Mouse (Mus musculus) liver, embryonic 11.5 days (tissue): Measurements from ENCODE around the gene Zfp689. TPM values are rescaled to one million over a fixed set of nuclear protein-coding genes. Genes with fewer than 3 reads are reported as not detected.
A peak's percentile ranks its signal among the peaks of the same experiment; 100 is the strongest.
"Not testable (repeated sequence)": the region's sequence is repeated elsewhere in the genome, so short reads cannot be mapped to it uniquely, and the experiment has no call there.

Source experiments
- ATAC-seq: fragments of 200-750 bp; cut with Nextera tagmentation; replicated peaks from 2 replicates; pipeline ENCODE4 v1.8.0; 2017; ENCODE audit warnings: moderate number of reproducible peaks, mild to moderate bottlenecking, moderate TSS enrichment, moderate library complexity; ENCODE audit not compliant: low FRiP score
- DNase-seq: peaks from one replicate; pipeline ENCODE4 v3.0.0-alpha.2; 2017; ENCODE audit warnings: low spot score
- H3K27ac ChIP-seq: fragments of 300-500 bp; sonication (generic); 2 replicates; pipeline ENCODE4 v1.5.1; 2014; ENCODE audit warnings: mild to moderate bottlenecking, low read depth, low read length, control low read depth
- H3K27me3 ChIP-seq: fragments of 300-500 bp; sonication (generic); replicated peaks from 2 replicates; pipeline ENCODE4 v1.6.1; 2014; ENCODE audit warnings: low read length, mixed read lengths; ENCODE audit not compliant: control insufficient read depth, insufficient read depth
- H3K36me3 ChIP-seq: fragments of 300-500 bp; sonication (generic); 2 replicates; pipeline ENCODE4 v1.6.1; 2014; ENCODE audit warnings: mild to moderate bottlenecking, low read length, moderate library complexity, mixed read lengths; ENCODE audit not compliant: control insufficient read depth, insufficient read depth
- H3K4me1 ChIP-seq: fragments of 300-500 bp; sonication (generic); replicated peaks from 2 replicates; pipeline ENCODE4 v1.6.1; 2014; ENCODE audit warnings: low read length, mixed read lengths; ENCODE audit not compliant: control insufficient read depth, insufficient read depth
- H3K4me2 ChIP-seq: fragments of 300-500 bp; sonication (generic); 2 replicates; pipeline ENCODE4 v1.6.1; 2014; ENCODE audit warnings: mild to moderate bottlenecking, control low read depth, moderate library complexity
- H3K4me3 ChIP-seq: fragments of 300-500 bp; sonication (generic); 2 replicates; pipeline ENCODE4 v1.5.1; 2014; ENCODE audit warnings: low read depth, low read length, control low read depth
- H3K9ac ChIP-seq: fragments of 300-500 bp; sonication (generic); 2 replicates; pipeline ENCODE4 v1.6.1; 2014; ENCODE audit warnings: low read depth, low read length, control low read depth
- H3K9me3 ChIP-seq: fragments of 300-500 bp; sonication (generic); 2 replicates; pipeline ENCODE4 v1.6.1; 2016; ENCODE audit warnings: low read length, inconsistent platforms, mixed read lengths; ENCODE audit not compliant: control insufficient read depth
- WGBS: fragments of 180-500 bp; shearing (Covaris S2); extraction: QIAGEN DNeasy Blood & Tissue Kit; methylation state at CpG from one replicate; pipeline ENCODE4 v1.1.7; 2014; 5-methylcytosine and 5-hydroxymethylcytosine counted together
- polyA plus RNA-seq: library from polyadenylated mRNA; unstranded; fragments of >200 nt; fragmentation: Nextera tagmentation; extraction: Ambion mirVana; gene quantifications from 2 replicates; pipeline ENCODE4 v1.2.1, GENCODE M21; 2014

The Zfp689 gene
- polyA plus RNA-seq, 1 experiment from 2014 or later: 5.3 TPM

GRCm38 (mm10) chr7:127473705-127474104 lies 24.7 kb upstream of the Zfp689 start:
- H3K9ac ChIP-seq: 0 out of 2 replicates have a peak overlapping the region, but pooled peaks have one; percentile 14
- H3K4me1 ChIP-seq: peaks cover 13% of the 10 kb centered on the region
- 85% methylated on average over 5 of the region's 5 CpGs for WGBS
- no peak overlapping the region for H3K4me3 ChIP-seq
- no peaks in the 10 kb centered on the region for H3K9me3 ChIP-seq
- no peaks in the 10 kb centered on the region for H3K27me3 ChIP-seq
- no peak for ATAC-seq
- H3K4me2 ChIP-seq: no peak overlapping the region
- no peak overlapping the region for H3K27ac ChIP-seq
- peaks cover 32% of the 10 kb centered on the region for H3K36me3 ChIP-seq
- DNase-seq: no peak

DNA sequence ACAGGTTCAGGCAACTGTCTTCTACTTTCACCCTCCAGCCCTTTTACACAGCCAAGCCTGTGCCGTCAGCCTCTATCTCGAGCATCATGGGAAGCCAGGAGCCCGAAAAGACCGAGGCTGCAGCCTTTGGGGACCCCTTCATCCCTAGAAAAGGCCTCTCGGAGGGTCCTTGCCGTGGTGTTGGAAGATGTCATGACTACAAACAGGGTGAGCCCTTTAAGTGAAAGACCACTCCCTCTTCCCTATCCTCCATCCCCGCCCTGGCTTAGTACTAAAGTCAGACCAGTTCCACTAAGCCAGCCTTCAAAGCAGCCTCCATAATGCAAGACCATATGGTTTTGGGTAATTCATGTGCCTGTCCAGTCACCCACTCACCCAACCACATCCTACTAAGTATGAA lies 23.1 kb upstream of the Zfp689 start:
- H3K4me1 ChIP-seq: peaks cover 10% of the 10 kb centered on the region
- peak overlapping the region; percentile 89 for H3K4me3 ChIP-seq
- DNase-seq: no peak
- H3K4me2 ChIP-seq: peak overlapping the region; percentile 76
- no peaks in the 10 kb centered on the region for H3K27me3 ChIP-seq
- H3K9ac ChIP-seq: peak overlapping the region; percentile 92
- ATAC-seq: no peak
- 3% methylated on average over 7 of the region's 7 CpGs for WGBS
- no peaks in the 10 kb centered on the region for H3K9me3 ChIP-seq
- peaks cover 38% of the 10 kb centered on the region for H3K36me3 ChIP-seq
- peak overlapping the region; percentile 98 for H3K27ac ChIP-seq

GRCm38 (mm10) chr7:127471646-127472010 lies 22.7 kb upstream of the Zfp689 start:
- peak overlapping the region; percentile 92 for H3K9ac ChIP-seq
- H3K27me3 ChIP-seq: no peaks in the 10 kb centered on the region
- peak overlapping the region; percentile 76 for H3K4me2 ChIP-seq
- H3K27ac ChIP-seq: peak overlapping the region; percentile 98
- H3K36me3 ChIP-seq: peaks cover 40% of the 10 kb centered on the region
- peak overlapping the region; percentile 89 for H3K4me3 ChIP-seq
- WGBS: under 1% methylated on average over 21 of the region's 25 CpGs
- no peaks in the 10 kb centered on the region for H3K9me3 ChIP-seq
- ATAC-seq (peak; percentile 42), DNase-seq (no peak)
- peaks cover 6% of the 10 kb centered on the region for H3K4me1 ChIP-seq

GRCm38 (mm10) chr7:127470743-127471645 lies 22.0 kb upstream of the Zfp689 start:
- ATAC-seq (peak; percentile 91), DNase-seq (peak; percentile 88)
- H3K4me3 ChIP-seq: peak overlapping the region; percentile 89
- peaks cover 37% of the 10 kb centered on the region for H3K36me3 ChIP-seq
- H3K27me3 ChIP-seq: no peaks in the 10 kb centered on the region
- H3K4me1 ChIP-seq: peaks cover 6% of the 10 kb centered on the region; the same call in 1 of the 2 replicates
- H3K27ac ChIP-seq: peak overlapping the region; percentile 98
- peak overlapping the region; percentile 76 for H3K4me2 ChIP-seq
- H3K9ac ChIP-seq: peak overlapping the region; percentile 92
- under 1% methylated on average over 45 of the region's 46 CpGs for WGBS
- no peaks in the 10 kb centered on the region for H3K9me3 ChIP-seq

GRCm38 (mm10) chr7:127470011-127470715 lies 21.2 kb upstream of the Zfp689 start:
- H3K4me3 ChIP-seq: peak overlapping the region; percentile 89
- peak overlapping the region; percentile 76 for H3K4me2 ChIP-seq
- no peaks in the 10 kb centered on the region for H3K9me3 ChIP-seq
- H3K9ac ChIP-seq: peak overlapping the region; percentile 92
- peak; percentile 49 for DNase-seq
- H3K27me3 ChIP-seq: no peaks in the 10 kb centered on the region
- ATAC-seq: peak; percentile 32; the same call in 1 of the 2 replicates
- H3K4me1 ChIP-seq: peaks cover 6% of the 10 kb centered on the region; the same call in 1 of the 2 replicates
- WGBS: 10% methylated on average over 10 of the region's 10 CpGs
- H3K27ac ChIP-seq: peak overlapping the region; percentile 98
- peaks cover 31% of the 10 kb centered on the region for H3K36me3 ChIP-seq

DNA sequence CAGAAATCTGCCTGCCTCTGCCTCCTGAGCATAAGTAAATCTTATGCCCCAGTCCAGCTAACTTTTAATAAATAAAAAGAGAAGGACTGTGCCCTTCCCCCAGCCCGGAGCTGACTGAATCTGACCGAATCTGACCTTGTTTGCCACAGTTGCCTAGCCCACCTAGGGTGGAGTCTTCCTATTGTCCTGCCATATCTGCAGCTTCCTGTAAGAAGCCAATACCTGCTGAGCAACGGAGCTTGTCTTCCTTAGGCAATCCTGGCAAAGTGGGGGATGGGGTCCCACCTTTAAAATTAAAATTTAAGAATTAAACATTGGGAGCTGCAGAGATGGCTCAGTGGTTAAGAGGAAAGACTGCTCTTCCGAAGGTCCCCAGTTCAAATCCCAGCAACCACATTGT lies 17.6 kb upstream of the Zfp689 start:
- ATAC-seq: no peak
- WGBS: 90% methylated on average over 4 of the region's 4 CpGs
- DNase-seq: no peak
- no peak overlapping the region for H3K9ac ChIP-seq
- no peak overlapping the region for H3K27ac ChIP-seq
- H3K4me3 ChIP-seq: no peak overlapping the region
- no peak overlapping the region for H3K4me2 ChIP-seq
- H3K27me3 ChIP-seq: no peaks in the 10 kb centered on the region
- H3K9me3 ChIP-seq: no peaks in the 10 kb centered on the region
- no peaks in the 10 kb centered on the region for H3K4me1 ChIP-seq
- H3K36me3 ChIP-seq: peaks cover 18% of the 10 kb centered on the region; the same call in 1 of the 2 replicates

- not testable (repeated sequence) for ATAC-seq, DNase-seq, H3K27ac ChIP-seq, H3K4me1 ChIP-seq, H3K9ac ChIP-seq, H3K4me2 ChIP-seq, H3K4me3 ChIP-seq, H3K27me3 ChIP-seq, H3K9me3 ChIP-seq
- WGBS: 89% methylated on average over 2 of the region's 2 CpGs
- H3K36me3 ChIP-seq: peaks cover 18% of the 10 kb centered on the region
Observed at GRCm38 (mm10) chr7:127465670-127466069, 16.7 kb upstream of the Zfp689 start.

- 84% methylated on average over 3 of the region's 3 CpGs for WGBS
- Histone ChIP-seq H3K4me1 (no peaks in the 10 kb centered on the region), H3K27me3 (no peaks in the 10 kb centered on the region), H3K4me3 (no peak overlapping the region), H3K9ac (no peak overlapping the region), H3K9me3 (no peaks in the 10 kb centered on the region), H3K36me3 (peaks cover 19% of the 10 kb centered on the region), H3K4me2 (no peak overlapping the region), H3K27ac (no peak overlapping the region)
- no peak for ATAC-seq
- no peak for DNase-seq
Observed at GRCm38 (mm10) chr7:127465191-127465590, 16.2 kb upstream of the Zfp689 start.
